Mouse (Mus musculus): Measurements from ENCODE around the gene Tnfsf13.

Gene Tnfsf13

GRCm38 (mm10) chr11:69645860-69646259, 39.7 kb downstream of the Tnfsf13 start:
- DNase-seq: no peak

- no peak for DNase-seq
These were observed 50.1 kb downstream of the Tnfsf13 start for GRCm38 (mm10) chr11:69635471-69635870.

- no peak for DNase-seq
These were observed 52.3 kb downstream of the Tnfsf13 start for GRCm38 (mm10) chr11:69633128-69633866.

All from right cerebral cortex, postnatal 25 days (tissue).